Mouse (Mus musculus) stomach, postnatal 0 days (tissue): ENCODE data around the gene Zmynd8. TPM values are rescaled to one million over a fixed set of nuclear protein-coding genes. Genes with fewer than 3 reads are reported as not detected.

Experiments used
- ATAC-seq: fragments of 200-750 bp; cut with Nextera tagmentation; 2 replicates; pipeline ENCODE4 v1.8.0; 2017; ENCODE audit not compliant: low FRiP score, low TSS enrichment
- DNase-seq: peaks from one replicate; pipeline ENCODE4 v3.0.0-alpha.2; 2016; ENCODE audit warnings: low spot score
- H3K27ac ChIP-seq: fragments of 300-500 bp; sonication (generic); replicated peaks from 2 replicates; pipeline ENCODE4 v1.5.1; 2014; ENCODE audit warnings: mild to moderate bottlenecking, control low read depth
- H3K27me3 ChIP-seq: fragments of 300-500 bp; sonication (generic); 2 replicates; pipeline ENCODE4 v1.6.1; 2014; ENCODE audit warnings: low read length; ENCODE audit not compliant: control insufficient read depth, insufficient read depth
- H3K36me3 ChIP-seq: fragments of 300-500 bp; sonication (generic); 2 replicates; pipeline ENCODE4 v1.6.1; 2014; ENCODE audit warnings: low read length, mixed read lengths; ENCODE audit not compliant: control insufficient read depth, insufficient read depth
- H3K4me1 ChIP-seq: fragments of 300-500 bp; sonication (generic); replicated peaks from 2 replicates; pipeline ENCODE4 v1.6.1; 2014; ENCODE audit warnings: antibody characterized with exemption; ENCODE audit not compliant: control insufficient read depth, insufficient read depth
- H3K4me2 ChIP-seq: fragments of 300-500 bp; sonication (generic); replicated peaks from 2 replicates; pipeline ENCODE4 v1.6.1; 2014; ENCODE audit warnings: low read depth, mild to moderate bottlenecking, control low read depth, moderate library complexity
- H3K4me3 ChIP-seq: fragments of 300-500 bp; sonication (generic); 2 replicates; pipeline ENCODE4 v1.5.1; 2014; ENCODE audit warnings: low read depth, low read length, control low read depth
- H3K9ac ChIP-seq: fragments of 300-500 bp; sonication (generic); 2 replicates; pipeline ENCODE4 v1.6.1; 2014; ENCODE audit warnings: mild to moderate bottlenecking, low read length, control low read depth, mixed read lengths
- H3K9me3 ChIP-seq: fragments of 300-500 bp; sonication (generic); 2 replicates; pipeline ENCODE4 v1.6.1; 2016; ENCODE audit warnings: low read length; ENCODE audit not compliant: control insufficient read depth
- CTCF ChIP-seq: IDR thresholded peaks from 2 replicates; pipeline ENCODE4 v1.5.1; 2016; ENCODE audit warnings: antibody characterized with exemption, low read depth, mild to moderate bottlenecking, moderate library complexity
- EP300 ChIP-seq: optimal IDR thresholded peaks from 2 replicates; pipeline ENCODE3; 2016; ENCODE audit warnings: antibody characterized with exemption
- WGBS: fragments of 180-500 bp; shearing (Covaris S2); extraction: QIAGEN DNeasy Blood & Tissue Kit; methylation state at CpG from one replicate; pipeline ENCODE4 v1.1.7; 2014; 5-methylcytosine and 5-hydroxymethylcytosine counted together
- polyA plus RNA-seq: library from polyadenylated mRNA; unstranded; fragments of >200 nt; fragmentation: Nextera tagmentation; extraction: Ambion mirVana; gene quantifications from 2 replicates; pipeline ENCODE4 v1.2.1, GENCODE M21; 2015

Zmynd8 gene
- polyA plus RNA-seq, 1 experiment from 2014 or later, result 29.7 TPM

DNA sequence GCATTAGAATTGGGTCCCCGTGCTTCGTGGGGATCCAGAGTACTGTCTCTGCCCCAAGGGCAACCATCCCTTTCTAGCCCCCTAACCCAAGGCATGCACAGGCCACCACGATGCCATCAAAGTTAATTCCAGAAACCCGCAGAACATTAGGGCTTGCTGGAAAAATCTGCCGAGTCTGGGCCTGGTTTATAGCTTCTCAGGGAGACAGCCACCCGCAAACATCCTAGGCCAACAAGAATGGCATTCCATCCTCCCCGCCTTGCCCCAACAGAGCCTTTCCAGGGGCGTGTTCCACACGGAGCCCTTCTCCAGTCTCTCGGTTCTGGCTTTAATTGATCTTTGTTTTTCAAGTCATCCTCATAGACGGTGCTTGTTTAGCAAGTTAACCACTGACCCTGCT is 150.4 kb downstream of the Zmynd8 start:
- no peak for DNase-seq
- H3K4me2 ChIP-seq, result no peak overlapping the region
- no peaks in the 10 kb centered on the region for H3K27me3 ChIP-seq
- no peaks in the 10 kb centered on the region for H3K36me3 ChIP-seq
- WGBS, result 24% methylated on average over 11 of the region's 11 CpGs
- no peak for ATAC-seq
- TF ChIP-seq CTCF (no peak), EP300 (no peak)
- H3K9me3 ChIP-seq, result no peaks in the 10 kb centered on the region
- no peak overlapping the region for H3K27ac ChIP-seq
- no peak overlapping the region for H3K9ac ChIP-seq
- H3K4me3 ChIP-seq, result no peak overlapping the region
- no peaks in the 10 kb centered on the region for H3K4me1 ChIP-seq

DNA sequence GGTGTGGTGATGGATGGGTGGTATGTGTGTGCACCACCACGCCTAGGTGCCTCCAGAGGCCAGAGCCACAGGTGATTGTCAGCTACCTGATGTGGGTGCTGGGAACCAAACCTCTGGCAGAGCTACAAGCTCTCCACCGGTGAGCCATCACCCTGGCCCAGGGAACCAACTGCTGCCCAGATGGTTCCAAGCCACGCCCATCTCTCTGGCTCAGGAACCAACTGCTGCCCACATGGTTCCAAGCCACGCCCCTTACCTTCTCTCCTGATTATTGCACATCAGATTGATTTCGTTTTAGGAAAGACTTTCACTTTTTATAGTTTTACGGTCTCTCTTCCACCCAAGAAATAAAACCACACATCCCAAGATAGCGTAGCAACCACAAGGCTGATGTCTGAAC is 150.8 kb downstream of the Zmynd8 start:
- H3K4me2 ChIP-seq, result no peak overlapping the region
- no peaks in the 10 kb centered on the region for H3K9me3 ChIP-seq
- H3K4me3 ChIP-seq, result no peak overlapping the region
- no peaks in the 10 kb centered on the region for H3K4me1 ChIP-seq
- ATAC-seq (no peak), DNase-seq (peak; percentile 34)
- H3K36me3 ChIP-seq, result no peaks in the 10 kb centered on the region
- TF ChIP-seq EP300, result no peak
- no peak for TF ChIP-seq CTCF
- H3K27ac ChIP-seq, result no peak overlapping the region
- WGBS, result 58% methylated on average over 7 of the region's 7 CpGs
- H3K9ac ChIP-seq, result no peak overlapping the region
- H3K27me3 ChIP-seq, result no peaks in the 10 kb centered on the region

GRCm38 (mm10) chr2:165745306-165746098 is 153.3 kb downstream of the Zmynd8 start:
- H3K27ac ChIP-seq, result peak overlapping the region; percentile 25
- H3K27me3 ChIP-seq, result no peaks in the 10 kb centered on the region; the same call in 1 of the 2 replicates
- no peak for TF ChIP-seq EP300
- TF ChIP-seq CTCF, result no peak
- no peaks in the 10 kb centered on the region for H3K9me3 ChIP-seq
- no peak overlapping the region for H3K4me3 ChIP-seq
- WGBS, result 66% methylated on average over 18 of the region's 18 CpGs
- no peaks in the 10 kb centered on the region for H3K36me3 ChIP-seq
- no peak overlapping the region for H3K4me2 ChIP-seq
- ATAC-seq (peak; percentile 6; the same call in 1 of the 2 replicates), DNase-seq (no peak)
- H3K4me1 ChIP-seq, result no peaks in the 10 kb centered on the region
- no peak overlapping the region for H3K9ac ChIP-seq

- DNase-seq (no peak), ATAC-seq (no peak)
- H3K27ac ChIP-seq, result no peak overlapping the region
- WGBS, result 41% methylated on average over 21 of the region's 21 CpGs
- no peaks in the 10 kb centered on the region for H3K9me3 ChIP-seq
- H3K4me3 ChIP-seq, result no peak overlapping the region
- no peak overlapping the region for H3K9ac ChIP-seq
- H3K27me3 ChIP-seq, result no peaks in the 10 kb centered on the region; the same call in 1 of the 2 replicates
- TF ChIP-seq EP300 (no peak), CTCF (no peak)
- H3K4me1 ChIP-seq, result no peaks in the 10 kb centered on the region
- H3K4me2 ChIP-seq, result no peak overlapping the region
- H3K36me3 ChIP-seq, result no peaks in the 10 kb centered on the region
Measured at GRCm38 (mm10) chr2:165742210-165742786, 156.5 kb downstream of the Zmynd8 start.

- DNase-seq (no peak), ATAC-seq (no peak)
- Histone ChIP-seq H3K36me3 (no peaks in the 10 kb centered on the region), H3K4me2 (no peak overlapping the region), H3K9ac (no peak overlapping the region), H3K27ac (no peak overlapping the region), H3K27me3 (no peaks in the 10 kb centered on the region; the same call in 1 of the 2 replicates), H3K9me3 (no peaks in the 10 kb centered on the region), H3K4me1 (no peaks in the 10 kb centered on the region), H3K4me3 (no peak overlapping the region)
- 24% methylated on average over 11 of the region's 11 CpGs for WGBS
- TF ChIP-seq CTCF, result no peak
- no peak for TF ChIP-seq EP300
Measured at GRCm38 (mm10) chr2:165741526-165742050, 157.2 kb downstream of the Zmynd8 start.

- H3K4me3 ChIP-seq, result no peak overlapping the region
- ATAC-seq (no peak; the same call in 1 of the 2 replicates), DNase-seq (no peak)
- no peak overlapping the region for H3K27ac ChIP-seq
- no peaks in the 10 kb centered on the region; the same call in 1 of the 2 replicates for H3K27me3 ChIP-seq
- no peak overlapping the region for H3K9ac ChIP-seq
- no peak for TF ChIP-seq EP300
- no peak for TF ChIP-seq CTCF
- no peaks in the 10 kb centered on the region for H3K36me3 ChIP-seq
- no peaks in the 10 kb centered on the region for H3K9me3 ChIP-seq
- WGBS, result 8% methylated on average over 9 of the region's 9 CpGs
- no peaks in the 10 kb centered on the region for H3K4me1 ChIP-seq
- H3K4me2 ChIP-seq, result no peak overlapping the region
Measured at GRCm38 (mm10) chr2:165740982-165741381, 157.8 kb downstream of the Zmynd8 start.
